Mouse (Mus musculus): ENCODE measurements around the gene Rasa2. TPM values are rescaled to one million over a fixed set of nuclear protein-coding genes. Genes with fewer than 3 reads are reported as not detected.

The Rasa2 gene
- 10 to 100 TPM; 42.2 to 53.0 TPM for polyA plus RNA-seq (2017; shearing (Covaris generic))

DNA sequence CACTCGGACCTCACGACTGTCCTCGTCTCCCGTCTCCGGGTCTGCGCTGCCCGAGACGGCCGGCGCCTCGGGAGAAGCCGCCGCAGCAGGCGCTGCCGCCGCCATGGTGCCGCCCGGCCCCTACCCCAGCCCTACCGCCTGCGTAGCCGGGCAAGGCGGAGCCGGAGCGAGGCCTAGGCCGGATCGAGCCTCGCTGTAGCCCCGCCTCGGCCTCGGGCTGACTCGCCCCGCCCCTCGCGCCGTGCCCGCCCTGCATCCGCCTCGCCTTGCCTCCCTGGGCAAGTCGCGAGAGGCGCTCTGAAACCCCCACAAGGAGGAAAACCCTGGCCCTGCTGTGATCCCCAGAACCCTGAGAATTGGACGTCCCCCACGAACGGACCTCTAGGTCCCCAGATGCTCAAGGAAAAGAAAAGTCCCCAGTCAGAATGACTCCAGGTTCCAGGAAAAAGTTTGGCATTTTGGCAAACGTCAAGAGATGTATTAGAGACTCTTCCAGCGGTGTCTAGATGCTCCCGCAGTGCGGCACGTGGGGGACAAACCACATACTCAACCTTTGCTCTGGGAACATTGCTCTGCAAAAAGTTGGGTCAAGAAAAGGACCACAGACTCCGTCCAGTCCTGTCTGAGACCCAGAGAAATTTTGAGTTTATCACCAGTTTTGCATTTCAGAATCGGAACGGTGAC, at the start of gene Rasa2:
TSS of gene Rasa2 (minus strand) at position 229 of the 684 bp plus-strand sequence.

DNA sequence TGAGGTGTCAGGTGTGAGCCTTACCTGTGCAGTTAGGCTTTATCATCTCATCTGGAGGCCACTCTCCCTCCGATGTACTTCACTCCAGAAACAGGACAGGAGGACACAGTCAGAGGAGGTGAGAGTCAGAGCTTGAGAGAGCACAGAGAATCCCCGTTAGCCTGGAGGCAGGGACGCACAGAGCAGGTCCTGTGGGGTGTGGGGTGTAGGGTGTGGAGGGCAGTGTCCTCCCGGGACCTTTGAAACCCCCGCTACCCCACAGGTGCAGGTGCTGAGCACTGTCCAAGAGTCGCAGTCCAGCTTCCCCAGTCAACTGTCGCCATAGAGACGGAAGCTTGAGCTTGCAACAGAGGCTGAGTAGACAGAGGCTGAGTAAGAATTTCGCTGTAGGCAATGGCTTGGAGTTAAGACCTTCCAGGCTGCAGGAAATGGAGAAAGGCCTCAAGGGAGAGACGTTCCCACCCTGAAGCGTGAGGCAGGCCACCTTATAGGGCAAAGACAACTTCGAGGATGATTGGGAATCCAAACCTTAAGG, 106.4 kb downstream of the Rasa2 start, which contains the start of gene Gm28729:
TSS of gene Gm28729 (minus strand) at position 293 of the 535 bp plus-strand sequence.

Other genes with a start within 250 kb of the Rasa2 start
- gene Rnf7, start 152.9 kb downstream of the Rasa2 start, polyA plus RNA-seq (2017; shearing (Covaris generic)): 10 to 100 TPM; 81.7 to 92.2 TPM
- not detected for gene Gm28729, start 106.4 kb downstream of the Rasa2 start, polyA plus RNA-seq (2017; shearing (Covaris generic))
- 10 to 100 TPM; 35.6 to 44.4 TPM for gene Zbtb38, start 121.2 kb upstream of the Rasa2 start, polyA plus RNA-seq (2017; shearing (Covaris generic))